Mouse (Mus musculus): ENCODE results near the gene Fam173a.
A peak's percentile ranks its signal among the peaks of the same experiment; 100 is the strongest.
"Not testable (repeated sequence)": the region's sequence is repeated elsewhere in the genome, so short reads cannot be mapped to it uniquely, and the experiment has no call there.

The Fam173a gene

GRCm38 (mm10) chr17:25828712-25829557, 36.2 kb upstream of the Fam173a start, which contains the start of gene Jmjd8:
TSS of gene Jmjd8 (plus strand) at chr17:25828867.
- DNase-seq (ENCODE audit: low read depth), result peak; percentile 81

DNA sequence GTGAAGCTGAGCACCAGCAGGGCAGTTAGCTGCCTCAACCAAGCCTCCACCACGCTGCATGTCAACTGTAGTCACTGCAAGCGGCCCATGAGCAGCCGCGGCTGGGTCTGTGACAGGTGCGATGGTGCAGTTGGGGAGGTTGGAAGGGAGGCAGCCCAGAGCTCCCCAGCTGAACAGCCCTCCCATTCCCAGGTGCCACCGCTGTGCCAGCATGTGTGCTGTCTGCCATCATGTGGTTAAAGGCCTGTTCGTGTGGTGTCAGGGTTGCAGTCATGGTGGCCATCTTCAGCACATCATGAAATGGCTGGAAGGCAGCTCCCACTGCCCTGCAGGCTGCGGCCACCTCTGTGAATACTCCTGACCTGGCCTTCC, 35.5 kb upstream of the Fam173a start:
- no peak for DNase-seq (ENCODE audit: low read depth)

DNA sequence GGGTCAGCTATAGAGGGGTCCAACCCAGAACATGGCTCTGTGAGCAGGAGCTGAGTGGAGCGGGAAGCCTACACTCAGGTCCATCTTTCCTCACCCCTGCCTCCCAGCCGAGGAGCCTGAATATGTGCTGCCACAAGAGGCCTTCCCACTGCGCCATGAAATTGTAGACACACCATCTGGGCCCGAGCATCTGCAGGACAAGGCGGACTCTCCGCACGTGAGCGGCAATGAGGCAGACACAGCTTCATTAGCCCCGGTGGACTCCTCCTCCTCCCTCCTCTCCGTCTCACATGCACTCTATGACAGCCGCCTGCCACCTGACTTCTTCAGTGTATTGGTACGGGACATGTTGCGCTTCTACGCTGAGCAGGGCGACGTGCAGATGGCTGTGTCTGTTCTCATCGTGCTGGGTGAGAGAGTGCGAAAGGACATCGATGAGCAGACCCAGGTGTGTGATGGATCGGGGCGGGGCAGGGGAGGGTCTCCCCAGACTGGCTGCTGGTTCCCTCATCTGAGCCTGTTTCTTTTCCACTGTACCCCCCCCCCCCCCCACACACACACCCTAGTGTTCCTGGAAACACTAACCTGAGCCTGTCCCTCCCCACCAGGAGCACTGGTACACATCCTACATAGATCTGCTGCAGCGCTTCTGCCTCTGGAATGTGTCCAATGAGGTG, 35.0 kb upstream of the Fam173a start:
- DNase-seq (ENCODE audit: low read depth), result no peak

GRCm38 (mm10) chr17:25827011-25827410, 34.3 kb upstream of the Fam173a start:
- DNase-seq (ENCODE audit: low read depth), result no peak

- DNase-seq (ENCODE audit: low read depth), result no peak
Measured at GRCm38 (mm10) chr17:25825984-25826570, 33.4 kb upstream of the Fam173a start.

- no peak for DNase-seq (ENCODE audit: low read depth)
Measured at GRCm38 (mm10) chr17:25825311-25825710, 32.6 kb upstream of the Fam173a start.

GRCm38 (mm10) chr17:25824362-25825142, 31.9 kb upstream of the Fam173a start:
- DNase-seq (ENCODE audit: low read depth), result no peak

GRCm38 (mm10) chr17:25823452-25823851, 30.8 kb upstream of the Fam173a start, which contains the start of gene Wdr24:
TSS of gene Wdr24 (plus strand) at chr17:25823627.
- peak; percentile 93 for DNase-seq (ENCODE audit: low read depth)

DNA sequence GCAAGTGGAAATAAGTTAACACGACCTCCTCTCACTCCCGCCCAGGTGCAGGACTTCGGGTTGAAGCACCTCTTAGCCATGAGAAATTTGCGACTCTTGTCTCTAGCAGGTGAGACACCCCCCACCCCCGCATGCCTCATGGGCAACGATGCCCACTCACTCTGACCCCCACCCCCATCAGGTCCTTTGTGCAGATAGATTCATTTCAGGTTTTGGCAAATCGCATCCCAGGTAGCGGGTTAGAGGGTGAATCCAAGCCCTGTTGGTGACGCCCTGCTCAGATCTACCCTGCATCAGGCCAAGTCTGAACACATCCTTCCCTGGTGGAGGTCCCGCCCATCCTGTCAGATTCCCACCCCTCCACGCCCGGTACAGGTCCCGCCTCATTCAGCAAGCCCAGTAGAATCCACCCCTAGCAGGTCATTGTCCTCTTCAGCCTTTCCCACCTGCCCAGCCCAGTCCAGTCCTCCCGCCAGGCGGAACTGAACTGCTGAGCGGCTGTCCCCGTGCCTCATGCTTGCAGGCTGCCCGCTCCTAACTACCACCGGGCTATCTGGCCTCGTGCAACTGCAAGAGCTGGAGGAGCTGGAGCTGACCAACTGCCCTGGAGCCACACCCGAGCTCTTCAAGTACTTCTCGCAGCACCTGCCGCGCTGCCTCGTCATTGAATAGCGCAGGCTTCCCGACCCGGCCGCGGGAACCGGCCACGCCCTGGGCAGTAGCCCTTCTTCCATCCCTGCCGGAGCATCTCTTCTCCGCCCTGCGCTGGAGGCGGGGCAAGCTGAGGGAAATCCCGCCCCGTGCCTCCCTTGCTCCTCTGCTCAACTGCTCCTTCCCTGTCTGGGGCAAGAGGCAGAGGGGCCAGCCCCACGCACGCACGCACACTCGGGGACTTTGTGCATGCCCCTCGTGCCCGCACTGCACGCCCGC, 26.4 kb upstream of the Fam173a start:
- DNase-seq (ENCODE audit: low read depth), result no peak

DNA sequence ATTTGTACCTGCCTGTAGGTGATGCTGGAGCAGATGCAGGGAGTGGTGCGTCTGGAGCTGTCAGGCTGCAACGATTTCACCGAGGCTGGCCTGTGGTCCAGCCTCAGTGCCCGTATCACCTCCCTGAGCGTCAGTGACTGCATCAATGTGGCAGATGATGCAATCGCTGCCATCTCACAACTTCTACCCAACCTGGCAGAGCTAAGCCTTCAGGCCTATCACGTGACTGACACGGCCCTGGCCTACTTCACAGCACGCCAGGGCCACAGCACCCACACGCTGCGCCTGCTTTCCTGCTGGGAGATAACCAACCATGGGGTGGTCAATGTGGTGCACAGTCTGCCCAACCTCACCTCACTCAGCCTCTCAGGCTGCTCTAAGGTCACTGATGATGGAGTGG, 25.0 kb upstream of the Fam173a start:
- DNase-seq (ENCODE audit: low read depth), result no peak

- DNase-seq (ENCODE audit: low read depth), result peak; percentile 94
Measured at GRCm38 (mm10) chr17:25813471-25813870, 20.8 kb upstream of the Fam173a start.

- no peak for DNase-seq (ENCODE audit: low read depth)
Measured at GRCm38 (mm10) chr17:25810890-25811289, 18.2 kb upstream of the Fam173a start.

GRCm38 (mm10) chr17:25809606-25810340, 17.1 kb upstream of the Fam173a start:
- DNase-seq (ENCODE audit: low read depth), result no peak

DNA sequence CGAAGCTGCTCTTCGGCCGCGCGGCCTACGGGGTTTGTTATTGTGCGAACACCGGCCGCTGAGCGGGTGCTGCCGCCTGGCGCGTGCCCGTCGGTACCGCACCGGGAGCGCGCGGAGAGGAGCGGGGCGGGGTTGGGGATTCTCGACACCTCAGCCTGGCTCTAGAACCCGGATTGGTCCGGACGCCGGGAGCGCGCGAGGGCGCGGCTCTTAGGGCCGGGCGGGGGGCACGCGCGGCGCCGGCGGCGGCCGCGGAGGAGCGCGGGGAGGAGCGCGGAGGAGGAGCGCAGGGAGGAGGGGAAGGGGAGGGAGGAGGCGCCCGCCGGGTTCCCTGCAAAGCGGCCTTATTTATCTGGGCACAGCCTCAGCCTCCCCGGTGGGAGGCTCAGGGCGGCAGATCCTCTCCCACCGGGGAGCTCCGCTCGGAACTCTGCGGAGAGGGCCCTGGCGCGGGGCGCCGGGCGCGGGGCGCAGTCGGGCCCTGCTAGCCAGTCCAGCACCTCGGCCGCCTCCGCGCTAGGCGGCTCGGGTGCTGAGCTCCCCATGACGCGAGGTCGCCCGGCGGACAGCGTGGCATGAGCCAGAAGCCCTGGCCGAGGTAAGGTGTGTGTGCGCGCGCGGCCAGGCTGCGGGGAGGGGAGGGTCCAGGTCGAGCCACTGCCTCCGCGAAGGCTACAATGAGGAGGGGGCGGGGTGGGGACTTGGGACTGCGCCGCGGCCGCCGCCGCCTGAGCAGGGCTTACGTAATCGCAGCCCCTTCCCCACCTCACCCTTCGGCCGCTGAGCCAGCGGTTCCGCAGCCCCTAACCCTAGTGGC, 16.3 kb upstream of the Fam173a start, which contains the start of gene Fbxl16:
Fbxl16 (plus strand) TSS at position 297 of the 817 bp plus-strand sequence.
- peak; percentile 93 for DNase-seq (ENCODE audit: low read depth)

GRCm38 (mm10) chr17:25808028-25808427, 15.3 kb upstream of the Fam173a start:
- DNase-seq (ENCODE audit: low read depth), result no peak

GRCm38 (mm10) chr17:25807452-25807851, 14.8 kb upstream of the Fam173a start:
- not testable (repeated sequence) for DNase-seq (ENCODE audit: low read depth)

DNA sequence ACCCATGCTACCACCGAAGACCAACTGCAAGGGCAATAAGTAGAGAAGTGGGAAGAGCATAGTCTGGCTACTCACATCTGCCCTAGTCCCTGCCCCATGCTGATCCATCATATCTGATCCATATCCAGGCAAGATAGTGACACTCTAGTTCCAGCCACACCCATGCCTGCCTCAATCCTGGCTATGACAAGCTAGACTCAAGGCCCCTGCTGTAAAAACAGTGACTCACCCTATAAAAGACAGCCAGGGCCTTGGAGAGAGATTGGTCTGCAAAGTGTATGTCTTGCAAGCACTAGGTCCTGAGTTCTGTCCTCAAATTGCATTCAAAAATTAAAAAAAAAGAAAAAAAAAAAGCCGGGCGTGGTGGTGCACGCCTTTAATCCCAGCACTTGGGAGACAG, 13.8 kb upstream of the Fam173a start:
- no peak for DNase-seq (ENCODE audit: low read depth)

GRCm38 (mm10) chr17:25802825-25803517, 10.3 kb upstream of the Fam173a start:
- peak; percentile 93 for DNase-seq (ENCODE audit: low read depth)

DNA sequence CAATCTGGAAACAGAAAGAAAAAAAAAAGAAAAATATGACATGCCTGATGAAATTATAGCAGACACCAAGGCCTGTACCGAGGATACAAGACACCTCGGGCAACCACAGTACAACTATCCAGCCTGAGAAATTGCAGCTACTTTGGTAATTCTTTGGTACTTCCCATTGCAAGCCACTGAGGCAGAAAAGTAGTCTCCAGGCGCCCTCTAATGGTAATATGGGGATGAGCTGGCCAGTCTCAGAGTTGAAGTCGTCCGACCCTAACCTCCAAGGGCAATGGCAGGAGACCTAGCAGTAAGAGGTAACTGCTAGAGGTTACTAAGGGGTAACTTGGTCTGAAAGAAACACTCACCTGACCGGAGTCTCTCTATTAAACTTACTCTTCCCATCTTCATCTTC, 8.3 kb upstream of the Fam173a start:
- DNase-seq (ENCODE audit: low read depth), result peak; percentile 85

Measured in NIH3T3 (cell line).